Mouse (Mus musculus): ENCODE results near the gene Nr1d1. TPM values are rescaled to one million over a fixed set of nuclear protein-coding genes. Genes with fewer than 3 reads are reported as not detected.
"Not testable (repeated sequence)": the region's sequence is repeated elsewhere in the genome, so short reads cannot be mapped to it uniquely, and the experiment has no call there.

The Nr1d1 gene
- polyA plus RNA-seq, 1 experiment from 2014 or later = 3.9 TPM

GRCm38 (mm10) chr11:98740026-98740392 is 35.1 kb downstream of the Nr1d1 start:
- Histone ChIP-seq H3K4me1 (ENCODE audit: control insufficient read depth, insufficient read depth, low read length) (peaks cover 37% of the 10 kb centered on the region), H3K4me2 (ENCODE audit: low read depth, low read length) (peak overlapping the region; percentile 70), H3K9ac (replicated peaks; ENCODE audit: low read depth, low read length) (peak overlapping the region; percentile 98; the same call in 1 of the 2 replicates), H3K36me3 (ENCODE audit: control insufficient read depth, insufficient read depth, low read length) (no peaks in the 10 kb centered on the region), H3K27ac (ENCODE audit: low read depth, low read length) (peak overlapping the region; percentile 97), H3K27me3 (ENCODE audit: control insufficient read depth, insufficient read depth, low read length) (no peaks in the 10 kb centered on the region), H3K9me3 (ENCODE audit: control insufficient read depth, low read length) (no peaks in the 10 kb centered on the region), H3K4me3 (ENCODE audit: low read depth, low read length) (peak overlapping the region; percentile 87)
- 3% methylated on average over 8 of the region's 8 CpGs for WGBS
- no peak for ATAC-seq (ENCODE audit: low read depth)

GRCm38 (mm10) chr11:98738925-98739324 is 36.2 kb downstream of the Nr1d1 start:
- H3K9me3 ChIP-seq (ENCODE audit: control insufficient read depth, low read length) = no peaks in the 10 kb centered on the region
- no peak overlapping the region for H3K4me2 ChIP-seq (ENCODE audit: low read depth, low read length)
- H3K4me1 ChIP-seq (ENCODE audit: control insufficient read depth, insufficient read depth, low read length) = peaks cover 26% of the 10 kb centered on the region
- 79% methylated on average over 7 of the region's 9 CpGs for WGBS
- ATAC-seq (ENCODE audit: low read depth) = no peak
- no peaks in the 10 kb centered on the region for H3K36me3 ChIP-seq (ENCODE audit: control insufficient read depth, insufficient read depth, low read length)
- no peak overlapping the region for H3K4me3 ChIP-seq (ENCODE audit: low read depth, low read length)
- H3K9ac ChIP-seq (replicated peaks; ENCODE audit: low read depth, low read length) = no peak overlapping the region
- H3K27me3 ChIP-seq (ENCODE audit: control insufficient read depth, insufficient read depth, low read length) = no peaks in the 10 kb centered on the region
- peak overlapping the region; percentile 17 for H3K27ac ChIP-seq (ENCODE audit: low read depth, low read length)

- ATAC-seq (ENCODE audit: low read depth) = no peak
- Histone ChIP-seq H3K27me3 (ENCODE audit: control insufficient read depth, insufficient read depth, low read length) (no peaks in the 10 kb centered on the region), H3K4me2 (ENCODE audit: low read depth, low read length) (no peak overlapping the region), H3K9me3 (ENCODE audit: control insufficient read depth, low read length) (no peaks in the 10 kb centered on the region), H3K27ac (ENCODE audit: low read depth, low read length) (peak overlapping the region; percentile 17), H3K9ac (replicated peaks; ENCODE audit: low read depth, low read length) (no peak overlapping the region), H3K36me3 (ENCODE audit: control insufficient read depth, insufficient read depth, low read length) (no peaks in the 10 kb centered on the region), H3K4me3 (ENCODE audit: low read depth, low read length) (no peak overlapping the region), H3K4me1 (ENCODE audit: control insufficient read depth, insufficient read depth, low read length) (peaks cover 23% of the 10 kb centered on the region)
- 31% methylated on average over 4 of the region's 4 CpGs for WGBS
Observed at GRCm38 (mm10) chr11:98738428-98738911, 36.7 kb downstream of the Nr1d1 start.

GRCm38 (mm10) chr11:98737220-98737619 is 37.9 kb downstream of the Nr1d1 start:
- not testable (repeated sequence) for H3K4me2 ChIP-seq (ENCODE audit: low read depth, low read length); H3K4me3 ChIP-seq (ENCODE audit: low read depth, low read length); H3K27ac ChIP-seq (ENCODE audit: low read depth, low read length); H3K9ac ChIP-seq (replicated peaks; ENCODE audit: low read depth, low read length); H3K27me3 ChIP-seq (ENCODE audit: control insufficient read depth, insufficient read depth, low read length); ATAC-seq (ENCODE audit: low read depth); H3K36me3 ChIP-seq (ENCODE audit: control insufficient read depth, insufficient read depth, low read length); H3K9me3 ChIP-seq (ENCODE audit: control insufficient read depth, low read length)
- H3K4me1 ChIP-seq (ENCODE audit: control insufficient read depth, insufficient read depth, low read length) = peaks cover 23% of the 10 kb centered on the region
- 94% methylated on average over 2 of the region's 2 CpGs for WGBS

GRCm38 (mm10) chr11:98736176-98736575 is 39.0 kb downstream of the Nr1d1 start:
- ATAC-seq (ENCODE audit: low read depth) = no peak
- 91% methylated on average over 1 of the region's 1 CpGs for WGBS

GRCm38 (mm10) chr11:98735111-98735510 is 40.0 kb downstream of the Nr1d1 start:
- Histone ChIP-seq H3K4me3 (ENCODE audit: low read depth, low read length) (no peak overlapping the region), H3K36me3 (ENCODE audit: control insufficient read depth, insufficient read depth, low read length) (no peaks in the 10 kb centered on the region), H3K9ac (replicated peaks; ENCODE audit: low read depth, low read length) (no peak overlapping the region), H3K9me3 (ENCODE audit: control insufficient read depth, low read length) (no peaks in the 10 kb centered on the region), H3K4me1 (ENCODE audit: control insufficient read depth, insufficient read depth, low read length) (peaks cover 13% of the 10 kb centered on the region), H3K27me3 (ENCODE audit: control insufficient read depth, insufficient read depth, low read length) (no peaks in the 10 kb centered on the region), H3K4me2 (ENCODE audit: low read depth, low read length) (no peak overlapping the region), H3K27ac (ENCODE audit: low read depth, low read length) (no peak overlapping the region)
- ATAC-seq (ENCODE audit: low read depth) = no peak
- 96% methylated on average over 4 of the region's 4 CpGs for WGBS

More at GRCm38 (mm10) chr11:98736176-98736575, 39.0 kb downstream of the Nr1d1 start:
- Histone ChIP-seq H3K4me2 (ENCODE audit: low read depth, low read length) (no peak overlapping the region), H3K27ac (ENCODE audit: low read depth, low read length) (no peak overlapping the region), H3K9me3 (ENCODE audit: control insufficient read depth, low read length) (no peaks in the 10 kb centered on the region), H3K4me3 (ENCODE audit: low read depth, low read length) (no peak overlapping the region), H3K4me1 (ENCODE audit: control insufficient read depth, insufficient read depth, low read length) (peaks cover 23% of the 10 kb centered on the region), H3K36me3 (ENCODE audit: control insufficient read depth, insufficient read depth, low read length) (no peaks in the 10 kb centered on the region), H3K27me3 (ENCODE audit: control insufficient read depth, insufficient read depth, low read length) (no peaks in the 10 kb centered on the region), H3K9ac (replicated peaks; ENCODE audit: low read depth, low read length) (no peak overlapping the region)

GRCm38 (mm10) chr11:98734020-98734419 is 41.1 kb downstream of the Nr1d1 start:
- Histone ChIP-seq H3K9ac (replicated peaks; ENCODE audit: low read depth, low read length) (no peak overlapping the region), H3K27me3 (ENCODE audit: control insufficient read depth, insufficient read depth, low read length) (no peaks in the 10 kb centered on the region), H3K4me3 (ENCODE audit: low read depth, low read length) (no peak overlapping the region), H3K9me3 (ENCODE audit: control insufficient read depth, low read length) (no peaks in the 10 kb centered on the region), H3K36me3 (ENCODE audit: control insufficient read depth, insufficient read depth, low read length) (no peaks in the 10 kb centered on the region), H3K27ac (ENCODE audit: low read depth, low read length) (no peak overlapping the region), H3K4me1 (ENCODE audit: control insufficient read depth, insufficient read depth, low read length) (peaks cover 5% of the 10 kb centered on the region; the same call in 1 of the 2 replicates), H3K4me2 (ENCODE audit: low read depth, low read length) (no peak overlapping the region)
- WGBS = 79% methylated on average over 3 of the region's 3 CpGs
- no peak for ATAC-seq (ENCODE audit: low read depth)

GRCm38 (mm10) chr11:98731134-98731533 is 44.0 kb downstream of the Nr1d1 start:
- no peak overlapping the region for H3K4me3 ChIP-seq (ENCODE audit: low read depth, low read length)
- no peaks in the 10 kb centered on the region for H3K9me3 ChIP-seq (ENCODE audit: control insufficient read depth, low read length)
- ATAC-seq (ENCODE audit: low read depth) = no peak
- H3K27me3 ChIP-seq (ENCODE audit: control insufficient read depth, insufficient read depth, low read length) = no peaks in the 10 kb centered on the region
- H3K27ac ChIP-seq (ENCODE audit: low read depth, low read length) = no peak overlapping the region
- 58% methylated on average over 5 of the region's 5 CpGs for WGBS
- H3K9ac ChIP-seq (replicated peaks; ENCODE audit: low read depth, low read length) = no peak overlapping the region
- peaks cover 6% of the 10 kb centered on the region for H3K4me1 ChIP-seq (ENCODE audit: control insufficient read depth, insufficient read depth, low read length)
- H3K4me2 ChIP-seq (ENCODE audit: low read depth, low read length) = no peak overlapping the region
- H3K36me3 ChIP-seq (ENCODE audit: control insufficient read depth, insufficient read depth, low read length) = no peaks in the 10 kb centered on the region

GRCm38 (mm10) chr11:98730727-98731126 is 44.4 kb downstream of the Nr1d1 start:
- H3K9me3 ChIP-seq (ENCODE audit: control insufficient read depth, low read length) = no peaks in the 10 kb centered on the region
- H3K27me3 ChIP-seq (ENCODE audit: control insufficient read depth, insufficient read depth, low read length) = no peaks in the 10 kb centered on the region
- no peak for ATAC-seq (ENCODE audit: low read depth)
- no peak overlapping the region for H3K27ac ChIP-seq (ENCODE audit: low read depth, low read length)
- H3K36me3 ChIP-seq (ENCODE audit: control insufficient read depth, insufficient read depth, low read length) = no peaks in the 10 kb centered on the region
- no peak overlapping the region for H3K4me2 ChIP-seq (ENCODE audit: low read depth, low read length)
- no peak overlapping the region for H3K4me3 ChIP-seq (ENCODE audit: low read depth, low read length)
- 69% methylated on average over 4 of the region's 4 CpGs for WGBS
- peaks cover 6% of the 10 kb centered on the region for H3K4me1 ChIP-seq (ENCODE audit: control insufficient read depth, insufficient read depth, low read length)
- H3K9ac ChIP-seq (replicated peaks; ENCODE audit: low read depth, low read length) = no peak overlapping the region
